Mouse (Mus musculus): ENCODE data around the gene Thbs3. TPM values are rescaled to one million over a fixed set of nuclear protein-coding genes. Genes with fewer than 3 reads are reported as not detected.

Thbs3 gene
- polyA plus RNA-seq, 1 experiment from 2014 or later: 58.4 TPM

DNA sequence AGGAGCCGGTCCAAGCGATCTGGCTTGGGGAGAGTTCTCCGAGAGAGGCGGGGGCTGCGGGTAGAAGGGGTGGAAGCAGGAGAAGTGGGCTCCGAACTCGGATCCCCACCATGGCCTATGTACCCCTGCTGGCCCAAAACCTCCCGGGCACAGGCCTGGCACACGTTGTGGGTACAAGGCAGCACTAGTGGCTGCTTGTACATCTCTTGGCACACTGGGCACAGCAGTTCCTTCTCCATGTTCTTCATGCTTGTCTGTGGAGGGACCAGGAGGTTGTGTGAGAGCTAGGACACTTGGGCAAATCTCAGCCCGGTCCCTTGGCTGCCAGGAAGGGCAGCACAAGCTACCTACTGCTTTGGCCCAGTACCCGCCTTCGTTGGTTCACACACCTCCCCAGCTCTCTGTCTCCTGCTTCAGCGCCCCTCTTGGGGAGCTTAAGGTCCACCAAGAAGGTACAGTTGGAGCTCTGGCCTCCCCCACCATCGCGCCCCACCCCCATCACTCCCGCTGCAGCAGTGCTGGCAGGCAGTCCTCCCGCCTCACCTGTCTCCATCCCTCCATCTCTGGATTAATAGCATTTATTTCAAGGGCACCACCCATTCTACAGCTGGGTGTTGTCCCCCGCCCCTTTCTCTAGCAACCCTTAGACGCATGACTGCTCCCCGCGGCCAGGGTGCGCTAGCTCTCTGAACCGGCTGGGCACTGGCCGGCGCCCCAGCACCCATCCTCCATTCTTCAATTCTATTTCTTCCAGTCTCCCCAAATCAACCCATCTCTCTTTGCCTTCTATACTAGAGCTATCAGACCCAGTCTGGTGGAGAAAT, 29.4 kb downstream of the Thbs3 start:
- peaks cover 44% of the 10 kb centered on the region for H3K4me1 ChIP-seq
- H3K36me3 ChIP-seq: peaks cover 10% of the 10 kb centered on the region
- peak overlapping the region; percentile 74 for H3K27ac ChIP-seq
- peaks cover 14% of the 10 kb centered on the region for H3K27me3 ChIP-seq
- 13% methylated on average over 25 of the region's 25 CpGs for WGBS
- no peak for ATAC-seq (ENCODE audit: borderline replicate concordance, extremely low read depth, low FRiP score, low TSS enrichment)
- no peaks in the 10 kb centered on the region for H3K9me3 ChIP-seq
- peak overlapping the region; percentile 82 for H3K4me2 ChIP-seq
- H3K9ac ChIP-seq: peak overlapping the region; percentile 23
- H3K4me3 ChIP-seq: peak overlapping the region; percentile 78

DNA sequence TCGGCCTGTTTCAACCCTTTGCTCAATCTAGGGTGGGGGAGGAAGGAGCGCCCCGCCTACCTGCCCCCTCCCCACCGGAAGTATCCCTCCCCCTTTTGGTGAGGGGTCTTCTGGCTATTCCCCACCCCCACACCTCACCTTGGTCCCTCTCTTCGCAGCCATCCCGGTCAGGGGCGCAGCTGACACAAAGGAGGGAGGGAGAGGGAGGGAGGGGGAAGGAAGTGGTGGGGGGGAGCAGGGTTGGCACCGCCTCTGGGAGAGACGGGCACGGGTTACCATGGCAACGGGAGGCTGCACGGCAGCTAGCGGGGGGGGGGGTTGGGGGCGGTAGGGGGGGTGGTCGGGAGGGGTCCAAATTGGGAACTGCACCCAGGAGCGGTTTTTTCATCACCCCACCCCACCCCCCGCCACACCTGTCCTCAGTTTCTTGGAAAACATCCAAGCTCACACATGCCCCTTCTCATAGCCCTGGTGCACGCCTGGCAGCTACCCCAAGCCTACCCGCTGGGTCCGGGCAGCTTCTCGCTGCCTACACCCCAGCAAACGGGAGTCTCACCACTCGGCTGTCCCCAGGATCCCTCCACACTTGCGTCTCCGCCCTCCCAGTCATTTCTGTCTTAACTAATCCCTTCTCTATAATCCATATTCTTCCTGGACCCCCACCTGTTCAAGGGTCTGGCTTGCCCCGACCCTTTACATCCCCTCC, 30.2 kb downstream of the Thbs3 start:
- Histone ChIP-seq H3K9me3 (no peaks in the 10 kb centered on the region), H3K4me1 (peaks cover 44% of the 10 kb centered on the region), H3K4me3 (peak overlapping the region; percentile 78), H3K9ac (peak overlapping the region; percentile 23), H3K27ac (peak overlapping the region; percentile 74), H3K4me2 (peak overlapping the region; percentile 82), H3K36me3 (peaks cover 13% of the 10 kb centered on the region), H3K27me3 (peaks cover 14% of the 10 kb centered on the region)
- WGBS: 1% methylated on average over 23 of the region's 26 CpGs
- ATAC-seq (ENCODE audit: borderline replicate concordance, extremely low read depth, low FRiP score, low TSS enrichment): peak; percentile 32; the same call in 1 of the 2 replicates

DNA sequence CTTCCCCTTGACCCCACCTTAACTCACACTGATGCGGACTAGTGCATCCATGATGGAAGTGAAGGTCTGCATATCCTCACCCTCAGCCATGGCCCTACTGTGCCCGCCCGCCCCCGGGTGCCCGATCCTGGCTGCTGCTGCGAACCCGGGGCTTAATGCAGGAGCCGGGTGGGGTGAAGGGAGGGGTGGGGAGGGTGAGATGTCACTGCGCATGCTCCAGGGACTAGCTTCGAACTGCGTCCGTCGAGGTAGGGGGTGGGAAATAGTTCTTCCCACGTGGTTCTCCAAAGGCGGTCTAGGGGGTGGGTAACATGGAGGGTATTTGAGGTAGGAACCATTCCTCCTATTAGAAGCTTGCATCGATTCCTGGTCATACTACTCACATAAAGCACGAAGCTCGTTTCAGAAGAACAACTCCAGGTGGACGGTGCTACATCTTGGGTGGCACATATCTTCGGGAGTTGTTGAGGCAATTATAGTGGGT, 30.8 kb downstream of the Thbs3 start, which contains the start of gene Krtcap2:
TSS of gene Krtcap2 (plus strand) at position 279 of the 484 bp plus-strand sequence.
- WGBS: 4% methylated on average over 20 of the region's 20 CpGs
- ATAC-seq (ENCODE audit: borderline replicate concordance, extremely low read depth, low FRiP score, low TSS enrichment): no peak
- Histone ChIP-seq H3K27ac (peak within 1 kb of the TSS; percentile 74), H3K4me2 (peak within 1 kb of the TSS; percentile 82), H3K36me3 (peaks cover 13% of the 10 kb centered on the region), H3K27me3 (peaks cover 14% of the 10 kb centered on the region), H3K9me3 (no peaks in the 10 kb centered on the region), H3K4me3 (peak within 1 kb of the TSS; percentile 78), H3K4me1 (peaks cover 49% of the 10 kb centered on the region), H3K9ac (peak within 1 kb of the TSS; percentile 75)

DNA sequence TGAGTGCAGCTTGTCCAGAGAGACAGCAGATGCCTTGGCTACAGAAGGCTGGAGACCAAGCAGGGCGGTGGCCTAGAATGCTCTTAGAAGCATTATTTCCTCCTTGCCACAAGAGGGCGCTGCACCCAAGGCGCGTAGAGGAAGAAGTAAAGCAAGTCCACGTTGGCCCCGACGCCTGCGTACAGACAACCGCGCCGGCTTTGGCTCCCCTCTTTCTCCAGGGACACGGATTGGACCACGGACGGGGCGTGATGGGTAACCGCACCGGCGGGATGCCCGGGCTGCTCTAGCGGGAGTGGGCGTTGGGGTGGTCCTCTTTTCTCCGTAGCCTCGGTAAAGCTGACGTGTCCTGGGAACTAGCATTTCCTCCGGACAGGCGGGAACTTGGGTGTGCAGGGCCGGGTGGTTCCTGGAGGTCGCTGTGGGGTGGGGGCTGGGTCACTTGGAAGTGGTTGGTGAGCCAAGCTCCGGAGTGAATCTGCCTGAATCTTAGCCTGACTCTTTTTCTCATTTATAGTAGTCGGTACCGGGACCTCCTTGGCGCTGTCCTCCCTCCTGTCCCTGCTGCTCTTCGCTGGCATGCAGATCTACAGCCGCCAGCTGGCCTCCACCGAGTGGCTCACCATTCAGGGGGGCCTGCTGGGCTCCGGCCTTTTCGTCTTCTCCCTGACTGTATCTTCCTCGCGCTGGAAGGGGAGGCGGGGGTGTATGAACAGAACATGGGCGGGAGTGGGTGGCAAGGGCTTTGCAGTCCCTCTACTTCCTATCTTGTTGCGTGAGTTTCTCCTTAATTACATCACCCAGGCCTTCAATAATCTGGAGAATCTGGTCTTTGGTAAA, 31.5 kb downstream of the Thbs3 start, which contains the start of gene Trim46:
TSS of gene Trim46 (minus strand) at position 49 of the 840 bp plus-strand sequence.
- WGBS: under 1% methylated on average over 42 of the region's 42 CpGs
- peak; percentile 75 for ATAC-seq (ENCODE audit: borderline replicate concordance, extremely low read depth, low FRiP score, low TSS enrichment)
- H3K4me2 ChIP-seq: peak within 1 kb of the TSS; percentile 82
- H3K36me3 ChIP-seq: peaks cover 13% of the 10 kb centered on the region
- peak within 1 kb of the TSS; percentile 78 for H3K4me3 ChIP-seq
- H3K9me3 ChIP-seq: no peaks in the 10 kb centered on the region
- peak within 1 kb of the TSS; percentile 75 for H3K9ac ChIP-seq
- peaks cover 14% of the 10 kb centered on the region for H3K27me3 ChIP-seq
- H3K27ac ChIP-seq: peak within 1 kb of the TSS; percentile 73
- peaks cover 57% of the 10 kb centered on the region for H3K4me1 ChIP-seq

DNA sequence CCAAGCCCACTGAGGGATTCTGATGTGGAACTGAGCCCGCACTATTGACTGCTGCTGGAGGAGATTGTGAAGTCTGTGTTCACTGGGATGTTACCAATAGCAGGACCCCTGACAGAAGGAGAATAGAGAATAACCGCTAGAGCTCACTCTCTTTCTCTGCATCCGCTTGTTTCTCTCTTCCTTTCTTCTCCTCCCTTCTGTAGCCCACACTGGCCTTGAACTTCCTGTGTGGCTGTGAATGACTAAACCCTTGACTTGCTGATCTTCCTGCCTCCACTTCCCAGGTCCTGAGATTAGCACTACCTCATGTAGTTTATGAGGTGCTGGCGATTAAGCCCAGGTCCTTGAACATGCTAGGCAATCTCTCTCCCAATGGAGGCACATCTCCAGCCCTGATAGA, 32.5 kb downstream of the Thbs3 start:
- H3K9ac ChIP-seq: peak overlapping the region; percentile 75
- H3K4me3 ChIP-seq: peak overlapping the region; percentile 78
- peaks cover 14% of the 10 kb centered on the region for H3K27me3 ChIP-seq
- peak overlapping the region; percentile 82 for H3K4me2 ChIP-seq
- ATAC-seq (ENCODE audit: borderline replicate concordance, extremely low read depth, low FRiP score, low TSS enrichment): no peak
- no peaks in the 10 kb centered on the region for H3K9me3 ChIP-seq
- WGBS: 83% methylated on average over 4 of the region's 4 CpGs
- H3K27ac ChIP-seq: no peak overlapping the region
- H3K36me3 ChIP-seq: peaks cover 13% of the 10 kb centered on the region
- peaks cover 67% of the 10 kb centered on the region for H3K4me1 ChIP-seq

DNA sequence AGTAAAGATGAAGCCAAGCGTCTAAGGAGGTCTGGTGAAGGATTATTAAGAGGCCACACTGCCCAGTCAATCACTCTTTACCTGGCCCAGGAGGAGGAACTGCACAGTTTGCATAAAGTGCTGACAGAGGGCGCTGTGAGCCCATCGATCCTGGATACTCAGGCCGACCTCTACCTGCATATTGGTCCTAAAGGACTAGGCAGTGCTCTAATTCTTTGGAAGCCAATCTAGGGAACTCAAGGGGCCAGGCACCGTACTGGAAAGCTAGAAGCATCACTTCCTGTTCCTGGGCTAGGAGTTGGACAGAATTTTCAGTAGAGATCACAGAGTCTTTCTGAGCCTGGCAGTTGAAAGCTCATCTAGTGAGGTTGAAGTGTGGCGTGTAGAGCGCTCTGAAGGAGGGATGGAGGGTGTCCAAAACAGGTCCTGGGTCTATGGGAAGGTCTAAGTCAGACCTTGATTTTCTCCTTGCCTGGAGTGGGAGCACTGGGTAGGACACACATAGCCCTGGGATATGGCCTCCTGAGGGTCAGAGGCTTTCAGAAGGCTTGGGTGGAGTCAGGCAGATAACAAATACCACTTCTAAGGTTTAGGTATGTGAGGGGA, 35.6 kb downstream of the Thbs3 start:
- no peak overlapping the region for H3K4me2 ChIP-seq
- no peak for ATAC-seq (ENCODE audit: borderline replicate concordance, extremely low read depth, low FRiP score, low TSS enrichment)
- H3K9ac ChIP-seq: no peak overlapping the region

DNA sequence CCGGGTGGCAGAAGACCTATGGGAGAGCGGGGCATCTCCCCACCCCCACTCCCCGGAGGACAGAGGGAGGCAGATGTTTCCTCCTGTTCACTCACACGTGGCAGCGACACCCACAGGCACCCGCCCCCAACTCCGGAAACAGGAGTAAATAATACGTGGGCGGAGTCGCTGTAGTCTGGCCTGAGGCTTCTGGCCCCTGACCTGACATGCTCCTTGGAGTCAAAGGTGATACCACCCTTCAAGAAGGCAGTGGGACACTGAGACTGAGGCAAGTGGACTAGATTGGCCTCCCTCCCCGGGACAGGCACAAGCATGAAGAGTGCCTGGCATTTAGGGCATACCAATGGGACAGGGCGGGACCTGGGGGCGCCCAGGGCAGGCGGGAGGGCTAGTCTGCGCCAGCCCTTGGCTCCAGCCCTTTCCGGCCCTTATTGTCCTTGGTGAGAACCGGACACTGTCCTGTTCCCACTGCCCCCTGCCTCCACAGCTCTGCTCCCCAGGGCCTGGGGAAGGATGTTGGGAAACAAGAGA, 36.5 kb downstream of the Thbs3 start:
- peaks cover 13% of the 10 kb centered on the region for H3K36me3 ChIP-seq
- no peaks in the 10 kb centered on the region for H3K27me3 ChIP-seq
- WGBS: 7% methylated on average over 17 of the region's 17 CpGs
- H3K4me1 ChIP-seq: peaks cover 43% of the 10 kb centered on the region
- no peak overlapping the region; the same call in 1 of the 2 replicates for H3K9ac ChIP-seq
- peak overlapping the region; percentile 79 for H3K27ac ChIP-seq
- peak overlapping the region; percentile 39 for H3K4me2 ChIP-seq
- H3K4me3 ChIP-seq: 0 out of 2 replicates have a peak overlapping the region, but pooled peaks have one; percentile 6
- peak; percentile 50 for ATAC-seq (ENCODE audit: borderline replicate concordance, extremely low read depth, low FRiP score, low TSS enrichment)
- H3K9me3 ChIP-seq: no peaks in the 10 kb centered on the region

More for the DNA sequence above, 35.6 kb downstream of the Thbs3 start:
- H3K27me3 ChIP-seq: no peaks in the 10 kb centered on the region
- H3K4me1 ChIP-seq: peaks cover 48% of the 10 kb centered on the region
- H3K36me3 ChIP-seq: peaks cover 13% of the 10 kb centered on the region
- 15% methylated on average over 7 of the region's 7 CpGs for WGBS
- no peak overlapping the region for H3K4me3 ChIP-seq
- H3K27ac ChIP-seq: peak overlapping the region; percentile 79
- no peaks in the 10 kb centered on the region for H3K9me3 ChIP-seq

DNA sequence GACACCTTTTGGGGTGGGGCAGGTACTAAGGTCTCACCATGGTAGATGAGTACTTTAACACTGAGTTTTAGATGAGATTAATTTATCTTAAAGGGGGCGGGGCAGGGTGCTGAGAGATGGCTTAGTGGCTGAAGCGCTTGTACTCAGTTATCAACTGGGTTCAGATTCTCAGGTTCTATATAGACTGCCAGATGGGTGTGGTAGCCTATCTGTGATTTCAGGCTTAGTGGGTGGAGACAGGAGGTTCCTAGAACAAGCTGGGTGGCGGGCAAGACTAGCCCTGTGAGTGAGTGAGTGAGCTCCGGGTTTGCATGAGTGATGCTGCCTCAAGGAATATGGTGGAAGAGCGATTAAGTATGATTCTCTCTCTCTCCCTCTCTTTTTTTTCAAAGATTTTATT, 40.0 kb downstream of the Thbs3 start:
- no peaks in the 10 kb centered on the region for H3K27me3 ChIP-seq
- no peaks in the 10 kb centered on the region for H3K9me3 ChIP-seq
- no peaks in the 10 kb centered on the region for H3K36me3 ChIP-seq
- no peak overlapping the region for H3K4me3 ChIP-seq
- no peak for ATAC-seq (ENCODE audit: borderline replicate concordance, extremely low read depth, low FRiP score, low TSS enrichment)
- no peak overlapping the region for H3K27ac ChIP-seq
- H3K9ac ChIP-seq: no peak overlapping the region
- 87% methylated on average over 5 of the region's 5 CpGs for WGBS
- peaks cover 27% of the 10 kb centered on the region for H3K4me1 ChIP-seq
- H3K4me2 ChIP-seq: no peak overlapping the region

DNA sequence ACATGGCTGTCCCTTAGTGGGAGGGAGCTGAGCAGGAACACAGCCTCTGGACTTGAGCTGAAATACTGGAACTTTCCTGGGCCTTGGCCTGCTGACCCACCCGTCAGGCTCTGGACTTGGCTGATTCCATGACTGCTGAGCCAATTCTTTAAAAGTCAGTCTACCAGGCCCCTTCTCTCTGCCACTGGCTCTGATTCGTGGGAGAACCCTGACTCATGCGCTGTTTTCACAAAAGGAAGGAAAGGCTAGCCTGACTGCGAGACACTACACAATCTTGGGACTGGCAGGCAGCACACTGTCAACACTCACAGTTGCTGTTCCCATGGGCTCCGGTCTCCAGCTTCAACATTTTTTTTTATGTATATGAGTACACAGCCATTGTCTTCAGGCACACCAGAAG, 41.2 kb downstream of the Thbs3 start:
- H3K36me3 ChIP-seq: no peaks in the 10 kb centered on the region
- no peak overlapping the region for H3K27ac ChIP-seq
- no peak for ATAC-seq (ENCODE audit: borderline replicate concordance, extremely low read depth, low FRiP score, low TSS enrichment)
- H3K4me1 ChIP-seq: peaks cover 17% of the 10 kb centered on the region
- H3K9me3 ChIP-seq: no peaks in the 10 kb centered on the region
- H3K4me3 ChIP-seq: no peak overlapping the region
- WGBS: 67% methylated on average over 5 of the region's 5 CpGs
- H3K27me3 ChIP-seq: no peaks in the 10 kb centered on the region
- no peak overlapping the region for H3K9ac ChIP-seq
- H3K4me2 ChIP-seq: no peak overlapping the region

DNA sequence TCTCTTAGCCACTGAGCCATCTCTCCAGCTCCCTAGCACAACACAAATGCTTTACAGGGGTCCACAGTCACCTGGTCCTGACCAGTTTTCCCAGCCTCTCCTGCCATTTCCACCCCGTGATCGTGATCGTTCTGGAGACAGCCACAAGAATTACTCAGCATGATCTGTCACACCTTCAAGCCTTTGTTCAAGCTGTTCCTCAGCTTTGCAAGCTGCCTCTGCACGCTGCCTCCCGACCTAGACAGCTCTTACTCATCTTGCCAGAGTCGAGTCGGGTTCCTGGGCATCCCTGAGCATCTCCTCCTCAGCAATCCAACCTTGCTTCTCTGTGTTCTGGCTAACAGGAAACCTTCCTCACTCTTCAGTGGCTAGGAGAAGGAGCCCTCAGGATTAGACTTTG, 44.1 kb downstream of the Thbs3 start, which contains the start of gene Dpm3:
TSS of gene Dpm3 (plus strand) at position 283 of the 400 bp plus-strand sequence.
- H3K9me3 ChIP-seq: no peaks in the 10 kb centered on the region
- no peak for ATAC-seq (ENCODE audit: borderline replicate concordance, extremely low read depth, low FRiP score, low TSS enrichment)
- no peaks in the 10 kb centered on the region for H3K36me3 ChIP-seq
- H3K4me2 ChIP-seq: no peak within 1 kb of the TSS
- no peak within 1 kb of the TSS for H3K4me3 ChIP-seq
- no peaks in the 10 kb centered on the region for H3K4me1 ChIP-seq
- H3K27ac ChIP-seq: no peak within 1 kb of the TSS
- no peak within 1 kb of the TSS for H3K9ac ChIP-seq
- H3K27me3 ChIP-seq: no peaks in the 10 kb centered on the region
- WGBS: 48% methylated on average over 7 of the region's 7 CpGs

Data from lung, embryonic 15.5 days (tissue).